Mouse (Mus musculus) testis, adult 10 weeks (tissue): Measurements from ENCODE around the gene Prnp. TPM values are rescaled to one million over a fixed set of nuclear protein-coding genes. Genes with fewer than 3 reads are reported as not detected.

Source experiments
- polyA plus RNA-seq: library from polyadenylated mRNA; stranded (reverse); fragments of 350-450 nt; fragmentation: Illumina TruSeq; extraction: RNeasy Lipid Tissue Mini Kit (QIAGEN cat#74804); gene quantifications from one replicate; pipeline ENCODE4 v1.2.3, GENCODE M21; 2014; ENCODE audit warnings: low read depth, low replicate concordance

Gene Prnp
- polyA plus RNA-seq: 25.6 TPM

DNA sequence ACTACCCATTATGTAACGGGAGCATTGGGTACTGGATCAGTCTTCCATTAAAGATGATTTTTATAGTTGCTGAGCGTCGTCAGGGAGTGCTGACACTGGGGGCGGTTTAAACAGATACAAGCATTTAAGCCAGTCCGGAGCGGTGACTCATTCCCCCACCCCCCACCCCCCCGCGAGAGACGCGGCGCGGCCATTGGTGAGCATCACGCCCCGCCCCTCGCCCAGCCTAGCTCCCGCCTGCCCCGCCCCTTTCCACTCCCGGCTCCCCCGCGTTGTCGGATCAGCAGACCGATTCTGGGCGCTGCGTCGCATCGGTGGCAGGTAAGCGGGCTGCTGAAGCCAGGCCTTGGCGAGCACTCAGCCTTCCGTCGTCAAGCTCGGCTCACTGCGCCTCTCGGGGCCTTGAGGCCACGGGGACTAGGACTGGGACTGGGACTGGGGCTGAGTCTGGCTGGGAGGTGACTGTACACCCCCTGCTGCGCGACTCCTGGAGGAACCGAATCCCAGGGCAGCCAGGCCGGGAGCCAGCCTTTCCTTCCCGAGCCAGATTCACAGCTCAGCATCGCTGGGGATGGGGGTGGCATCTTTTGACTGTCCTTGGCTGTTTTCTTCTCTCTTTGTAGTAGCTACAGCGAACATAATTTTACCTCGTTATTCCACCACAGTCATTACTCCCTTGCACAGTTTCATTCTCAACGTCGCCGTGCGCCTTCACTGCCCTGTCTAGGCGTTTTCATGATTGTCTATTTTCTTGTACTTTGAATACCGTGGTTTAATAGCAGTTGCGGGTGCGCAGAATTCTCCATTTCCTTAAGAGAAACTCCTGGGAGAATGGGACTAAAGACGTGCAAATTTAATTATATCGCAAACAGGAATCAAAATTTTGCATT is at the start of gene Prnp, which contains the start of gene Prn:
Gene Prnp (plus strand): TSS at position 246 of the 890 bp plus-strand sequence.
Gene Prn (plus strand): TSS at position 275 of the 890 bp plus-strand sequence.

GRCm38 (mm10) chr2:131950598-131951095 is 40.9 kb downstream of the Prnp start, which contains the start of gene Prnd:
Prnd (plus strand) TSS chr2:131950861.

Other genes starting within 250 kb of the Prnp start
- 0.67 TPM for gene Erv3, start 50.2 kb upstream of the Prnp start, polyA plus RNA-seq
- not detected for gene Prn, start within 50 bp of the Prnp start, polyA plus RNA-seq
- gene Prnd, start 40.9 kb downstream of the Prnp start, polyA plus RNA-seq: 95.8 TPM
- 7.4 TPM for gene Rassf2, start 120.3 kb downstream of the Prnp start, polyA plus RNA-seq
- 3.1 TPM for gene Slc23a2, start 235.2 kb downstream of the Prnp start, polyA plus RNA-seq